Mouse (Mus musculus) adrenal gland, adult 2 months (tissue): ENCODE measurements at regions not wholly inside any gene's neighbourhood (a gene's known extent, or its start where the extent isn't known, plus 50 kb on each side); places are given as distances from the start of the nearest gene placed in this dataset.

ENCODE experiments used
- DNase-seq: peaks from one replicate; pipeline ENCODE4 v3.0.0; 2021

- DNase-seq: no peak
These were observed 262.7 kb upstream of the Gm10131 start for GRCm38 (mm10) chr8:34374242-34374641.

DNA sequence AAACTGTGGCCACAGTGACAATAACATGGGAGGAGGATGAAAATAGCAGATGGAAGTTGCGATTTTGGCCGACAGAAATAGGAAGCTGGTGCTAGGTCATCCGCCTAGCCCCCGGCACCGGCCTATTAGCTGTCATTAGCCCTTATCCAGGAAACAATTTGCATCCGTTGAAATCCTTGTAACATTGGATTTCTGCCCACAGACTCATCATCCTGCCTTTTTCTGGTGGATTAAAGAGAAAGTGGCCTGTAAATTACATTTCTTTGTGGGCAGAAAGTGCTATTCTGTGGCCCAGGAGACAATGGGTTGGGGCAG, 261.1 kb upstream of the Gm10131 start:
- DNase-seq: peak; percentile 6

DNA sequence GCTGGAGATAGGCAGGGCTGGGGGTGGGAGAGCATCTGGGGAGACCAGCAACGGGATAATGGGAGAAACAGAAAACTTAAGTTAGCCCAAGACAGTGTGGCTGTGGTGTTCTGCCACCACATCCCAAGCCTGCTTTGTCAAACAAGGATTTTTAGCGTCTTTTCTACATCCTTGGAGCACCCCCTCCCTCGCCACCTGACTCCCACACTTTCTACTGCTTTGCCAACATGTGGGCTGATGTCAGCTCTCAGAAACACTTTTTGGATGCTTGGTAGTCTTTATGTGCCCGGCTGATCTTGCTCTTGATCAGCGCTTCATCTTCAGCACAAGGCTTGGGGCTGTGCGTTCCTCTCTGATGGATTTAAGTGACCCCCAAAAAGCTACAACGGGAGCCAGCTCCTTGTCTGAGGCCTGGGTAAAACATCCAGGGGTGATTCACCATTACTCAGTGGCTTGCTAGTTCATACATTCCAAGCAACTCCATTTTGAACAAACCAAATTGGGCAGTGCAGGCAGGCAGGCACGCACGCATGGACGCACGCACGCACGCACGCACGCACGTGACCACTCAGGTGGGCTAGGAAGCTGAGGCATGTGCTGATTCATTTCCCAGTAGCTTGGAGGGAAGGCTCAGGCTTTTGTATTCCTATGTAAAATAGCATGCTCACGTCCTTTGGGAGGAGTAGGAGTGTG, 260.6 kb upstream of the Gm10131 start:
- DNase-seq: no peak

DNA sequence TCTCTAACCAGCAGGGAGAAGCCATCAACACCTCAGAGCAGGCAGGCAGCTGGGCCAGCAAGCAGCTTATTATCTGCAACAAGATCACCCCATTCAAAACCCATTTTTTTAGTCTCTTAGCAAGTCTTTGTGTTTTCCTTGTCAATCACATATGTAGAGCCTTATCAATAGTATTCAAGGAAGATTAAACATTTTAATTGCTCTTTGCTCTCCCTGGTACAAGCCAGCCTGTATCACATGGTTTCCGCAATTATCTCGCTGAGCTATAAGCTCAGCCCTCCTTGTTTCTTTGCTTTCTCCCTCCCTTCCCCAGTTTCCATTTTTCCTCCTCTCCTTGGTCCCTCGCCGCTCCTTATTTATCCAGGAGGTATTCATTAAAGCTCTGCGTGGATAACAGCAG, 259.9 kb upstream of the Gm10131 start:
- no peak for DNase-seq

DNA sequence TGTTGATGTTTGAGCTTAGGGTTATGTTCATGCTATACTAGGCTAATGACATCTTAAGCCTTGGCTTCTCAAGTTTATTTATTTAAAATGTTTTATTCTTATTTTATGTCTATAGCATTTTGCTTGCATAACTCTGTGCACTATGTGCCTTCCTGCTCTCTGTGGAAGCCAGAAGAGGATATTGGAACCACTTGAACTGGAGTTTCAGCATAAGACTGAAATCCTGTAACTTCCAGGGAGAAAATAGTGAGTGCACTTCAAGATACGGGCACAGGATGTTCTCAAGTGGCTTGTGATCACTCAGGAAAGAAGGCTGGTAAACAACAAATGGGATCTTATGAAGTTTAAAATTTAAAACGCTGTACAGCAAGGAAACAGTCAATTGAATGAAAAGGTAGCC, 257.0 kb upstream of the Gm10131 start:
- DNase-seq: no peak

- DNase-seq: no peak
These were observed 253.0 kb upstream of the Gm10131 start for GRCm38 (mm10) chr8:34364446-34365035.

GRCm38 (mm10) chr8:34363679-34364078, 252.1 kb upstream of the Gm10131 start:
- no peak for DNase-seq

DNA sequence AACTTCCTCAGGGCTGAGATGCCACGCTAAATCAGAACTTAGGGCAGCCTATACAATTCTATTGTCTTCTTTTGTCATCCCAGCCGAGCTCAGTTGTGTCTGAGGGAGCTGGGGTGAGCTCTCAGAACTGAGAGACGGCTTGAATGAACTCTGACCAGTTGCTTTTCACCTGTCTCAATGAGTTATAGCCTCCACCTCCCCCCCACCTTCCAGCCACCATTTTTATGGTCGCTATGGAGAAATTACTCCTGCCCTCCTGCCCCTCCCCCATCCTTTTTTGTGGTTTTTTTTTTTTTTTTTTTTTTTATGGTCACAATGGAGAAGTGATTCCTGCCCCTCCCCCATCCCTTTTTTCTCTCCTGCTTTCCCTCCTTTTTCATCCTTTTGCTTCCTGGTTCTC, 251.6 kb upstream of the Gm10131 start:
- no peak for DNase-seq

GRCm38 (mm10) chr8:34361377-34361776, 249.8 kb upstream of the Gm10131 start:
- no peak for DNase-seq

DNA sequence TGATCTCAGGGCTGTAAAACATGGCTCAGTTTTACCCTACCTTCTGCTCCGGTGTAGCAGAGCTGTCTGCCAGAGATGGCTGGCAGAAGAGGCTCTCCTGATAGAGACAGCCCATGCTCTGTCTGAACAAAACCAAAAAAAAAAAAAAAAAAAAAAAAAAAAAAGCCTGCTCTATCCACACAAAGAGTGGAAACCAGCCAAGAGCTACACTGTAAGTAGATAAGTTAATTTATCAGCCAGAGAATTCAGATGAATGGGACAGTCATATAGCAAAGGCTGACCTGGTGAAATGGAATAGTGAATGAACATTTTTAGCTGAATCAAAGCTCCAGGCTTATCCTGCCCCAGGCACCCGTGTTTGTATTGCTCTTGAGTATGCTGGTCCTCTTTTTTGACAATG, 248.2 kb upstream of the Gm10131 start:
- DNase-seq: no peak

- DNase-seq: no peak
These were observed 243.5 kb upstream of the Gm10131 start for GRCm38 (mm10) chr8:34355059-34355458.

DNA sequence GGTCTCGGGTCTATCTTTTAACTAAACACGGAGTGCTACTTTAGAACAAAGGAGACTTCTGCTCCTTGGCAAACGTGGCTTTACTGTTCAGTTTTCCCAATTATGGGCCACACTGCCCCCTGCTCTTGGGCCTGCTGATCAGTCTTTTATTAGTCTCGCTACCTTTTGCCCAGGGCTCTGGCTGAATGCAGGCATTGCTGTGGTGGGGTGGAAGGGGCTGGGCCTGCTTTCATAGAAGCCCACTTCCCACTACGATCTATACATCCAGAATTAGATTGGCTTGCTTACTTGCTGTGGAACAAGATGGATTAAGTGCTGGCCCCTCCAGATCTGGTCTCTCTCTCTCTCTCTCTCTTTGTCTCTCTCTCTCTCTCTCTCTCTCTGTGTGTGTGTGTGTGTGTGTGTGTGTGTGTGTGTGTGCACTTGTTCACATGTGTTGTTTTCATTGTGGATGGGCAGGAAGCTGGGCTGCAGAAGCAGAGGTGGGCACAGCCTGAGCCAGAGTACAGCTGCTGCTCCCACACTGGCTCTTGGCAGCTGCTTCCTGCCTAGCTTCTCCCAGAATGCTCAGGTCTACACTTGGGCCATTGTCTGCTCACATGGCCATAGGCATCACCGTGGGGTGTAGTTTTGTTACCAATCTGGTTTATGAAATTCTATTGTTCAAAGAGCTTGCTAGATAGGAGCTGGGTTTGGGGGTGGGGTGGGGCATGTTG, 241.8 kb upstream of the Gm10131 start:
- no peak for DNase-seq

GRCm38 (mm10) chr8:34334851-34335250, 223.3 kb upstream of the Gm10131 start:
- no peak for DNase-seq

- DNase-seq: no peak
These were observed 220.1 kb upstream of the Gm10131 start for GRCm38 (mm10) chr8:34331673-34332072.

DNA sequence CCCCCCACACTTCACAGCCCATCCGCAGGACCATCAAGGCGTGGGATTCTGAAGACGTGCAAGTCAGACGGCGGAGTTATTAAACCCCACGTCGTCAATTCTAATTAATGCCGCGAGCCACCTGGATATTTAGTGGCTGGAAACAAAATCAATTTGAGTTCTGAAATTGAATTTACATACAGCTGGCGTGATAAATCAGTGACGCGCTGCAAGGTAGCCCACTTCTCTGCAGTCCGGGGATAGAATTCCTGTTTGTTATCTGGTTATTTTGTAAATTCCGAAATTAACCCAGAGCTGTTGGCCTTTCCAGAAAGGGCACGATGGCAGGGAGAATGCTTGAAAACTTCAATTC, 215.1 kb upstream of the Gm10131 start:
- no peak for DNase-seq

GRCm38 (mm10) chr8:34325841-34326613, 214.5 kb upstream of the Gm10131 start:
- DNase-seq: no peak

GRCm38 (mm10) chr8:34320158-34320587, 208.6 kb upstream of the Gm10131 start:
- no peak for DNase-seq

- DNase-seq: no peak
These were observed 208.2 kb upstream of the Gm10131 start for GRCm38 (mm10) chr8:34319719-34320118.

DNA sequence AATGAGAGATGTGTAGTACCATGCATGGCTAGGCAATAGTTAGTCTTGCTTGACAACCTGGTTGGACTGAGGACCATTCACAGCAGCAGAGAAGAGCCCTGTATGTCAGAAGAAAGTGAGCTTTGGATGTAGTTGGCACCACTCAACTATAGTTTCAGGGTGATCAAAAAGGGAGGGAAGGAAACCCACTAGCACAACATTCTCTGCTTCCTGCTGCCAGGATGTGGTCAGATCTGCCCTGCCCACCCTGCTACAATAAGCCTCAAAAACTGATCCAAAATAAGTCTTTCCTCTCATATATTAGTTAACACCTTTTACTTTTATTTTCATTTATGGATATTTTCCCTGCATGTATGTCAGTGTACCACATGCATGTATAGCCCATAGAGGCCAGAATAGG, 203.7 kb upstream of the Gm10131 start:
- DNase-seq: no peak

GRCm38 (mm10) chr8:34305542-34306485, 194.3 kb upstream of the Gm10131 start:
- DNase-seq: no peak

GRCm38 (mm10) chr8:34303815-34304214, 192.3 kb upstream of the Gm10131 start:
- DNase-seq: no peak
